Mouse (Mus musculus) liver, adult 2 months (tissue): ENCODE measurements around the gene Fxyd2.

Experiments
- CTCF ChIP-seq: fragments of 200-500 bp; IDR thresholded peaks from 2 replicates; pipeline ENCODE4 v1.5.1; 2011; ENCODE audit warnings: low read depth, low read length, control low read depth
- POLR2A ChIP-seq: fragments of 200-500 bp; IDR thresholded peaks from 2 replicates; pipeline ENCODE4 v1.6.1; 2011; ENCODE audit warnings: low read length, control low read depth; ENCODE audit not compliant: insufficient read depth; ENCODE audit errors: extremely low read depth

- TF ChIP-seq POLR2A (no peak), CTCF (no peak)
These were observed 54.6 kb downstream of the Fxyd2 start for GRCm38 (mm10) chr9:45454032-45454431.
